Mouse (Mus musculus) midbrain, postnatal 0 days (tissue): Measurements from ENCODE around the gene Snx20. TPM values are rescaled to one million over a fixed set of nuclear protein-coding genes. Genes with fewer than 3 reads are reported as not detected.
A peak's percentile ranks its signal among the peaks of the same experiment; 100 is the strongest.

ENCODE experiments used
- ATAC-seq: fragments of 200-750 bp; cut with Nextera tagmentation; 2 replicates; pipeline ENCODE4 v1.8.0; 2017; ENCODE audit warnings: moderate number of reproducible peaks, mild to moderate bottlenecking, moderate TSS enrichment, moderate library complexity; ENCODE audit not compliant: low FRiP score
- DNase-seq: peaks from one replicate; pipeline ENCODE4 v3.0.0-alpha.2; 2015; ENCODE audit warnings: low spot score
- H3K27ac ChIP-seq: fragments of 300-500 bp; sonication (generic); 2 replicates; pipeline ENCODE4 v1.5.1; 2014; ENCODE audit warnings: low read depth, mild to moderate bottlenecking, low read length, mixed read lengths
- H3K27me3 ChIP-seq: fragments of 300-500 bp; sonication (generic); 2 replicates; pipeline ENCODE4 v1.6.1; 2014; ENCODE audit warnings: low read length, control low read depth, mixed read lengths; ENCODE audit not compliant: insufficient read depth
- H3K36me3 ChIP-seq: fragments of 300-500 bp; sonication (generic); 2 replicates; pipeline ENCODE4 v1.6.1; 2014; ENCODE audit warnings: low read length, control low read depth, mixed read lengths; ENCODE audit not compliant: insufficient read depth
- H3K4me1 ChIP-seq: fragments of 300-500 bp; sonication (generic); 2 replicates; pipeline ENCODE4 v1.6.1; 2014; ENCODE audit warnings: mild to moderate bottlenecking, control low read depth, antibody characterized with exemption, low read length, mixed read lengths; ENCODE audit not compliant: insufficient read depth
- H3K4me2 ChIP-seq: fragments of 300-500 bp; sonication (generic); 2 replicates; pipeline ENCODE4 v1.6.1; 2014; ENCODE audit warnings: low read depth, mild to moderate bottlenecking, low read length, mixed read lengths; ENCODE audit not compliant: poor library complexity, severe bottlenecking
- H3K4me3 ChIP-seq: fragments of 300-500 bp; sonication (generic); 2 replicates; pipeline ENCODE4 v1.5.1; 2014; ENCODE audit warnings: low read depth, mild to moderate bottlenecking, low read length, moderate library complexity
- H3K9ac ChIP-seq: fragments of 300-500 bp; sonication (generic); replicated peaks from 2 replicates; pipeline ENCODE4 v1.6.1; 2014; ENCODE audit warnings: mild to moderate bottlenecking, low read length, moderate library complexity, mixed read lengths; ENCODE audit not compliant: poor library complexity, severe bottlenecking
- H3K9me3 ChIP-seq: fragments of 300-500 bp; sonication (generic); 2 replicates; pipeline ENCODE4 v1.6.1; 2016; ENCODE audit warnings: low read length, control low read depth
- CTCF ChIP-seq: IDR thresholded peaks from 2 replicates; pipeline ENCODE4 v1.5.1; 2016; ENCODE audit warnings: antibody characterized with exemption, mild to moderate bottlenecking
- WGBS: fragments of 180-500 bp; shearing (Covaris S2); extraction: QIAGEN DNeasy Blood & Tissue Kit; methylation state at CpG from one replicate; pipeline ENCODE4 v1.1.7; 2014; 5-methylcytosine and 5-hydroxymethylcytosine counted together
- polyA plus RNA-seq: library from polyadenylated mRNA; unstranded; fragments of >200 nt; fragmentation: Nextera tagmentation; extraction: Ambion mirVana; gene quantifications from 2 replicates; pipeline ENCODE4 v1.2.1, GENCODE M21; 2015
- total RNA-seq: library from RNA; depleted of rRNA; stranded (reverse); fragments of >200 nt; gene quantifications from 2 replicates; pipeline ENCODE4 v1.2.3, GENCODE M21; 2014

Snx20 gene
- total and polyA plus RNA-seq, 2 experiments from 2014 or later: 1.4 to 2.1 TPM

DNA sequence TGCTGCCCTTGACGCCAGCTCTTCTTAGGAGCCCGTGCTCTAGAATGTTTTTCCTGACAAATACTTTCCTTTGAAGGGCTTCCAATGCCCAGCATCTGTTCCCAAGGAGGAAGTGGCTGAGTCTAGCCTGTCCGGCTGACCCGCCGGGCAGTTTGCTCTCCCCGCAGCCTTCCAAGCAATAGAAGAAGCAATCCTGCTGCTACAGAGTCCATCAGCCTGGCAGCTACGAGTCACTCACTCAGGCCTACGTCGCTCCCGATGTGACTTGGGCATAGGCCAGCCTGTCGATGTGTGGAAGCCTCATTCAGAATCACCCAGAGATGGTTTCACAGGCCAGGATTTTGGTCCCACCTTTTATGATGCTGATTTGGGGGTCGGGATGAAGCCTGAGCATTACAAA lies 39.9 kb downstream of the Snx20 start:
- TF ChIP-seq CTCF: no peak
- Histone ChIP-seq H3K27ac (no peak overlapping the region), H3K36me3 (no peaks in the 10 kb centered on the region), H3K9me3 (no peaks in the 10 kb centered on the region), H3K4me1 (no peaks in the 10 kb centered on the region), H3K4me3 (no peak overlapping the region), H3K27me3 (no peaks in the 10 kb centered on the region), H3K9ac (no peak overlapping the region), H3K4me2 (no peak overlapping the region)
- DNase-seq: no peak
- 0 out of 2 replicates have a peak, but pooled peaks have one; percentile 15 for ATAC-seq
- 76% methylated on average over 12 of the region's 12 CpGs for WGBS

- WGBS: 92% methylated on average over 1 of the region's 1 CpGs
- Histone ChIP-seq H3K9ac (no peak overlapping the region), H3K9me3 (no peaks in the 10 kb centered on the region), H3K27me3 (no peaks in the 10 kb centered on the region), H3K27ac (no peak overlapping the region), H3K36me3 (no peaks in the 10 kb centered on the region), H3K4me2 (no peak overlapping the region), H3K4me1 (no peaks in the 10 kb centered on the region), H3K4me3 (no peak overlapping the region)
- TF ChIP-seq CTCF: no peak
- ATAC-seq: no peak
- no peak for DNase-seq
Observed at GRCm38 (mm10) chr8:88593947-88594346, 42.0 kb downstream of the Snx20 start.

GRCm38 (mm10) chr8:88590226-88590625 lies 45.7 kb downstream of the Snx20 start:
- Histone ChIP-seq H3K9ac (no peak overlapping the region), H3K4me1 (no peaks in the 10 kb centered on the region), H3K27ac (no peak overlapping the region), H3K4me3 (no peak overlapping the region), H3K9me3 (no peaks in the 10 kb centered on the region), H3K27me3 (no peaks in the 10 kb centered on the region), H3K4me2 (no peak overlapping the region), H3K36me3 (no peaks in the 10 kb centered on the region)
- no peak for DNase-seq
- WGBS: 75% methylated on average over 6 of the region's 6 CpGs
- no peak for TF ChIP-seq CTCF
- ATAC-seq: no peak

DNA sequence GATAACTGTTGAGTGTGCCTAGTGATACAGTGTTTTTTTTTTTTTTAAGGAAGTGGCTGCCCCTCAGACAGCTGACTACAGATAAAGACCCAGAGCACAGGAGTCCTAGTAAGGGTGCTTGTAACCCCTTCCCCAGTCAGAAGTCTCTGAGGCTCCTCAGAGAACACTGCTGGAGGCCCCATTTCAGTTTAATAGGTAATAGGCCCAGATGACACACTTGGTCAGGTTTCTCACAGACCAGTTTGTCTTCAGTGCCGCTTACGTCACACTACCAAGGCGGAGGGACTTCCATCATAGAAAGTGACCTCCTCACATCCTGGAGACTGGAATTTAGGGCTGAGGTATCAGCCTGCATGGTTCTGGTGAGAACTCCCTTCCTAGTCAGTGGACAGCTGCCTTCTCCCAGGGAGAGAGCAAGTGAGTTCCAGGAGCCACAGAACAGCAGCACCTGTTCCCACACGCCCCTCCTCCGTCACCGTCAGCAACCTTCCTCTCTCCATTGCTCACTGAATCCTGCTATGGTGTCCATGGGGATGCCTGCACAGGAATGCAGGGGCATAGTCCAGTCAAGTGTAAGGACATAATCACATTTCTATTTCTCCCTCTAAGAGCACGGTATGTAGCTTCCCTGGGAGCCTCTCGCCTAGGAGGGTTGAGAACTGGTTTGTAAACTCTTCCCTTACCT lies 47.6 kb downstream of the Snx20 start:
- 89% methylated on average over 8 of the region's 8 CpGs for WGBS
- H3K9me3 ChIP-seq: no peaks in the 10 kb centered on the region
- H3K27me3 ChIP-seq: no peaks in the 10 kb centered on the region
- H3K9ac ChIP-seq: no peak overlapping the region
- H3K4me3 ChIP-seq: no peak overlapping the region
- H3K36me3 ChIP-seq: no peaks in the 10 kb centered on the region
- no peak overlapping the region for H3K4me2 ChIP-seq
- no peak overlapping the region for H3K27ac ChIP-seq
- DNase-seq (no peak), ATAC-seq (no peak)
- TF ChIP-seq CTCF: no peak
- no peaks in the 10 kb centered on the region for H3K4me1 ChIP-seq

- DNase-seq (no peak), ATAC-seq (no peak)
- H3K27ac ChIP-seq: no peak overlapping the region
- TF ChIP-seq CTCF: no peak
- WGBS: 88% methylated on average over 3 of the region's 3 CpGs
- no peak overlapping the region for H3K4me2 ChIP-seq
- no peak overlapping the region for H3K9ac ChIP-seq
- no peaks in the 10 kb centered on the region for H3K27me3 ChIP-seq
- H3K4me3 ChIP-seq: no peak overlapping the region
- H3K36me3 ChIP-seq: 0 out of 2 replicates have a peak, but pooled peaks cover 2% of the 10 kb centered on the region
- peaks cover 6% of the 10 kb centered on the region; the same call in 1 of the 2 replicates for H3K4me1 ChIP-seq
- H3K9me3 ChIP-seq: no peaks in the 10 kb centered on the region
Observed at GRCm38 (mm10) chr8:88583863-88584262, 52.1 kb downstream of the Snx20 start.

GRCm38 (mm10) chr8:88580785-88581184 lies 55.1 kb downstream of the Snx20 start:
- H3K4me3 ChIP-seq: no peak overlapping the region
- H3K4me1 ChIP-seq: peaks cover 6% of the 10 kb centered on the region; the same call in 1 of the 2 replicates
- no peak overlapping the region for H3K9ac ChIP-seq
- H3K36me3 ChIP-seq: 0 out of 2 replicates have a peak, but pooled peaks cover 2% of the 10 kb centered on the region
- H3K9me3 ChIP-seq: no peaks in the 10 kb centered on the region
- no peak overlapping the region for H3K27ac ChIP-seq
- TF ChIP-seq CTCF: no peak
- no peaks in the 10 kb centered on the region for H3K27me3 ChIP-seq
- ATAC-seq (no peak), DNase-seq (no peak)
- H3K4me2 ChIP-seq: no peak overlapping the region
- 64% methylated on average over 7 of the region's 7 CpGs for WGBS
